Mouse (Mus musculus) G1E (cell line): ENCODE data around the gene Shb.

Experiments
- CTCF ChIP-seq: IDR thresholded peaks from 2 replicates; pipeline ENCODE4 v1.5.1; 2012; ENCODE audit warnings: low read depth, low read length, inconsistent platforms, mixed read lengths
- POLR2AphosphoS5 ChIP-seq: IDR thresholded peaks from 2 replicates; pipeline ENCODE4 v1.6.1; 2012; ENCODE audit warnings: low read depth, low read length, inconsistent platforms; ENCODE audit not compliant: insufficient replicate concordance

- TF ChIP-seq POLR2AphosphoS5 = no peak
- no peak for TF ChIP-seq CTCF
Measured at GRCm38 (mm10) chr4:45474832-45475231, 57.4 kb downstream of the Shb start.
